Mouse (Mus musculus): Measurements from ENCODE around the gene Siah1a. TPM values are rescaled to one million over a fixed set of nuclear protein-coding genes. Genes with fewer than 3 reads are reported as not detected.
A peak's percentile ranks its signal among the peaks of the same experiment; 100 is the strongest.

Siah1a gene
- polyA plus RNA-seq, 1 experiment from 2014 or later = 26.3 TPM

- Histone ChIP-seq H3K27me3 (replicated peaks; ENCODE audit: control insufficient read depth, insufficient read depth, low read length) (no peaks in the 10 kb centered on the region), H3K9ac (ENCODE audit: low read depth, low read length) (no peak overlapping the region), H3K36me3 (ENCODE audit: control insufficient read depth, insufficient read depth) (no peaks in the 10 kb centered on the region), H3K4me2 (replicated peaks; ENCODE audit: low read depth) (no peak overlapping the region), H3K27ac (ENCODE audit: low read depth, low read length) (no peak overlapping the region), H3K4me3 (ENCODE audit: low read depth, low read length) (no peak overlapping the region), H3K9me3 (ENCODE audit: control insufficient read depth) (no peaks in the 10 kb centered on the region), H3K4me1 (replicated peaks; ENCODE audit: control insufficient read depth, insufficient read depth, low read length) (peaks cover 5% of the 10 kb centered on the region; the same call in 1 of the 2 replicates)
- ATAC-seq = no peak
- no peak for TF ChIP-seq CTCF (IDR thresholded peaks at IDR 0.05; ENCODE audit: low read depth)
- WGBS = 76% methylated on average over 10 of the region's 10 CpGs
Observed at GRCm38 (mm10) chr8:86765155-86765554, 19.4 kb upstream of the Siah1a start.

- Histone ChIP-seq H3K9ac (ENCODE audit: low read depth, low read length) (no peak overlapping the region), H3K36me3 (ENCODE audit: control insufficient read depth, insufficient read depth) (no peaks in the 10 kb centered on the region), H3K27ac (ENCODE audit: low read depth, low read length) (no peak overlapping the region), H3K9me3 (ENCODE audit: control insufficient read depth) (no peaks in the 10 kb centered on the region), H3K4me2 (replicated peaks; ENCODE audit: low read depth) (no peak overlapping the region), H3K4me3 (ENCODE audit: low read depth, low read length) (no peak overlapping the region), H3K4me1 (replicated peaks; ENCODE audit: control insufficient read depth, insufficient read depth, low read length) (peaks cover 5% of the 10 kb centered on the region; the same call in 1 of the 2 replicates), H3K27me3 (replicated peaks; ENCODE audit: control insufficient read depth, insufficient read depth, low read length) (no peaks in the 10 kb centered on the region)
- WGBS = 61% methylated on average over 5 of the region's 5 CpGs
- TF ChIP-seq CTCF (IDR thresholded peaks at IDR 0.05; ENCODE audit: low read depth) = no peak
- ATAC-seq = no peak
Observed at GRCm38 (mm10) chr8:86762806-86763205, 17.1 kb upstream of the Siah1a start.

GRCm38 (mm10) chr8:86760746-86761145 is 15.0 kb upstream of the Siah1a start:
- no peaks in the 10 kb centered on the region for H3K27me3 ChIP-seq (replicated peaks; ENCODE audit: control insufficient read depth, insufficient read depth, low read length)
- H3K9me3 ChIP-seq (ENCODE audit: control insufficient read depth) = no peaks in the 10 kb centered on the region
- no peaks in the 10 kb centered on the region for H3K36me3 ChIP-seq (ENCODE audit: control insufficient read depth, insufficient read depth)
- H3K27ac ChIP-seq (ENCODE audit: low read depth, low read length) = no peak overlapping the region
- no peak overlapping the region for H3K9ac ChIP-seq (ENCODE audit: low read depth, low read length)
- ATAC-seq = no peak
- TF ChIP-seq CTCF (IDR thresholded peaks at IDR 0.05; ENCODE audit: low read depth) = no peak
- no peak overlapping the region for H3K4me3 ChIP-seq (ENCODE audit: low read depth, low read length)
- H3K4me2 ChIP-seq (replicated peaks; ENCODE audit: low read depth) = no peak overlapping the region
- 45% methylated on average over 6 of the region's 6 CpGs for WGBS
- H3K4me1 ChIP-seq (replicated peaks; ENCODE audit: control insufficient read depth, insufficient read depth, low read length) = peaks cover 11% of the 10 kb centered on the region; the same call in 1 of the 2 replicates

- 8% methylated on average over 4 of the region's 4 CpGs for WGBS
- Histone ChIP-seq H3K27me3 (replicated peaks; ENCODE audit: control insufficient read depth, insufficient read depth, low read length) (no peaks in the 10 kb centered on the region), H3K4me2 (replicated peaks; ENCODE audit: low read depth) (no peak overlapping the region), H3K9me3 (ENCODE audit: control insufficient read depth) (no peaks in the 10 kb centered on the region), H3K9ac (ENCODE audit: low read depth, low read length) (no peak overlapping the region), H3K36me3 (ENCODE audit: control insufficient read depth, insufficient read depth) (no peaks in the 10 kb centered on the region), H3K27ac (ENCODE audit: low read depth, low read length) (peak overlapping the region; percentile 62), H3K4me1 (replicated peaks; ENCODE audit: control insufficient read depth, insufficient read depth, low read length) (0 out of 2 replicates have a peak, but pooled peaks cover 11% of the 10 kb centered on the region), H3K4me3 (ENCODE audit: low read depth, low read length) (no peak overlapping the region)
- no peak for TF ChIP-seq CTCF (IDR thresholded peaks at IDR 0.05; ENCODE audit: low read depth)
- ATAC-seq = peak; percentile 94
Observed at GRCm38 (mm10) chr8:86759090-86759491, 13.4 kb upstream of the Siah1a start.

GRCm38 (mm10) chr8:86758651-86759050 is 12.9 kb upstream of the Siah1a start:
- 46% methylated on average over 3 of the region's 3 CpGs for WGBS
- H3K27ac ChIP-seq (ENCODE audit: low read depth, low read length) = peak overlapping the region; percentile 46; the same call in 1 of the 2 replicates
- H3K9me3 ChIP-seq (ENCODE audit: control insufficient read depth) = no peaks in the 10 kb centered on the region
- no peak overlapping the region for H3K4me3 ChIP-seq (ENCODE audit: low read depth, low read length)
- H3K36me3 ChIP-seq (ENCODE audit: control insufficient read depth, insufficient read depth) = no peaks in the 10 kb centered on the region
- H3K4me1 ChIP-seq (replicated peaks; ENCODE audit: control insufficient read depth, insufficient read depth, low read length) = 0 out of 2 replicates have a peak, but pooled peaks cover 11% of the 10 kb centered on the region
- H3K9ac ChIP-seq (ENCODE audit: low read depth, low read length) = no peak overlapping the region
- peak; percentile 31; the same call in 1 of the 2 replicates for ATAC-seq
- no peaks in the 10 kb centered on the region for H3K27me3 ChIP-seq (replicated peaks; ENCODE audit: control insufficient read depth, insufficient read depth, low read length)
- TF ChIP-seq CTCF (IDR thresholded peaks at IDR 0.05; ENCODE audit: low read depth) = no peak
- no peak overlapping the region for H3K4me2 ChIP-seq (replicated peaks; ENCODE audit: low read depth)

GRCm38 (mm10) chr8:86756948-86757733 is 11.4 kb upstream of the Siah1a start:
- Histone ChIP-seq H3K27ac (ENCODE audit: low read depth, low read length) (peak overlapping the region; percentile 68), H3K9me3 (ENCODE audit: control insufficient read depth) (no peaks in the 10 kb centered on the region), H3K4me1 (replicated peaks; ENCODE audit: control insufficient read depth, insufficient read depth, low read length) (0 out of 2 replicates have a peak, but pooled peaks cover 11% of the 10 kb centered on the region), H3K9ac (ENCODE audit: low read depth, low read length) (no peak overlapping the region), H3K36me3 (ENCODE audit: control insufficient read depth, insufficient read depth) (no peaks in the 10 kb centered on the region), H3K4me2 (replicated peaks; ENCODE audit: low read depth) (peak overlapping the region; percentile 46), H3K4me3 (ENCODE audit: low read depth, low read length) (no peak overlapping the region), H3K27me3 (replicated peaks; ENCODE audit: control insufficient read depth, insufficient read depth, low read length) (no peaks in the 10 kb centered on the region)
- peak; percentile 34; the same call in 1 of the 2 replicates for ATAC-seq
- 29% methylated on average over 23 of the region's 23 CpGs for WGBS
- TF ChIP-seq CTCF (IDR thresholded peaks at IDR 0.05; ENCODE audit: low read depth) = no peak
